Mouse (Mus musculus) gastrocnemius, adult 2 months (tissue): ENCODE results near the gene Gnrhr. TPM values are rescaled to one million over a fixed set of nuclear protein-coding genes. Genes with fewer than 3 reads are reported as not detected.

ENCODE experiments used
- DNase-seq: peaks from one replicate; pipeline ENCODE4 v3.0.0; 2022
- H3K27ac ChIP-seq: fragments of 200-600 bp; 2 replicates; pipeline ENCODE4 v1.8.1; 2022; ENCODE audit warnings: mild to moderate bottlenecking
- H3K4me3 ChIP-seq: fragments of 200-600 bp; 2 replicates; pipeline ENCODE4 v1.8.1; 2022; ENCODE audit warnings: mild to moderate bottlenecking, moderate library complexity
- CTCF ChIP-seq: fragments of 200-600 bp; IDR thresholded peaks from 2 replicates; pipeline ENCODE4 v1.8.1; 2022; ENCODE audit warnings: antibody characterized with exemption, mild to moderate bottlenecking, moderate library complexity
- intact Hi-C: fragments of 180-260 bp; cut with DNase I; formaldehyde crosslinking; loops from one replicate; pipeline ENCODE4 v1.15.1; 2025
- long read RNA-seq, 2 experiments: library from polyadenylated mRNA; stranded (forward); transcript quantifications; one replicate each; pipeline ENCODE4 v2.0.0; 2021
- total RNA-seq, 2 experiments: library from RNA; stranded (reverse); gene quantifications; 2 replicates each; pipeline ENCODE4 v1.2.3; 2021

The Gnrhr gene
- total RNA-seq = not detected
- long read RNA-seq, experiment 1 = 0 reads
- long read RNA-seq, experiment 2 = 0 reads

DNA sequence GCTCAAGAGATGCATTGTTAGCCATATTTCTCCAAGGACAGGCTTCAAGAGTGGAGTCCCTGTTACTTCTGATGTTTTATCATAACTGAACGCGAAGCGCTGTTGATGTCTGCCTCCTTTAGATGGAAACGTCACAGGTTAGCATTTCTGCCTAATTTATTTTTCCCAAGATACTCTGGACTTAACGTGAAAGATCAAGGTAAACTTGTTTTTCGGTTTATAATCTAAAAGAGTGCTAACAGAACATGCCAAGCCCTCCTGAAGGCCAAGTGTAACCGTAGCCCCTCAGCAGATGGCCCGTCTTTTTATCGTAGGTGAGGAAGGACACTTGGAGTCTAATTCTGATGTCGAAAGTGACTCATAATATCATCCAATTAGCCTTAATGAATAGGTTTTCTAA is at the start of gene Gnrhr:
Gene Gnrhr (minus strand): TSS at position 101 of the 400 bp plus-strand sequence.
- intact Hi-C loops = no loop called here
- TF ChIP-seq CTCF = no peak
- no peak for DNase-seq
- H3K27ac ChIP-seq = no peak within 1 kb of the TSS
- no peak within 1 kb of the TSS for H3K4me3 ChIP-seq

DNA sequence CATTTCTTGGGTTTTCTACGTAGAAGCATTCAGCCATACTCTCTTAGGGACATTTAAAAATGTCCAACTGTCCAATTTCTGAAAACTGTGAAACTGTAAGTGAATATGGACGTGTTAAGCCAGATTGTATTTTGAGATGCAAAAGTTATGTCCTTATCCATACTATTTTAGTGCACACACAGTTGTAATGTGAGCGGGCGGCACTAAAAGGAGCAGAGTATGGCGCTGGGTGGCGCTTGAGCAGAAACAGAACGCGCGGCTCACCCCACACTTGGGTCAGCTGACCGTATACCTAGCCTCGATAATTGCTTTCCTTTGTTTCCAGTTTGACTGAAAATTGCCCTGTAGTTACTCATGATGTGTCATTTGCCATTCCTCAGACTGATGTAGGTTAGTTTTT is 48.9 kb upstream of the Gnrhr start:
- H3K27ac ChIP-seq = no peak overlapping the region
- TF ChIP-seq CTCF = no peak
- H3K4me3 ChIP-seq = no peak overlapping the region
- no peak for DNase-seq
- intact Hi-C loops = no loop called here

DNA sequence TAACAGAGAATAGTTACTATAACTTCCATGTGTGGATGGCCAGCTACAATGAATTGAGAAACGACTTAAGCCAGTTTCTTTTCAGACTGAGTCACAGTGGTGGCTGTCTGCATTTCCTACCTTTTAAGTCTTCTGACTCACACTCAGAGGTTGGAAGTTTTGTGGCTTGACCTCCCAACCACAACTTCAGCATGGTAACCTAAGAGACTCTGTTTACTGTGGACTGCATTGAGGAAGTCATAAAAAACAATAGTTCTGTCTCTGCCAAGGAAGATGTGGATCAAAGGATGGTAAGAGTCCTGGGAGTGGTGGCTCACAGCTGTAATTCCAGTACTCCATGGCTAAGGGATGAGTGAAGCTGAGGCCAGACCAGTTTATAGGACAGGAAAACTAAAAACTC is 47.2 kb upstream of the Gnrhr start:
- intact Hi-C loops = no loop called here
- no peak for TF ChIP-seq CTCF
- Histone ChIP-seq H3K27ac (no peak overlapping the region), H3K4me3 (no peak overlapping the region)
- DNase-seq = no peak

DNA sequence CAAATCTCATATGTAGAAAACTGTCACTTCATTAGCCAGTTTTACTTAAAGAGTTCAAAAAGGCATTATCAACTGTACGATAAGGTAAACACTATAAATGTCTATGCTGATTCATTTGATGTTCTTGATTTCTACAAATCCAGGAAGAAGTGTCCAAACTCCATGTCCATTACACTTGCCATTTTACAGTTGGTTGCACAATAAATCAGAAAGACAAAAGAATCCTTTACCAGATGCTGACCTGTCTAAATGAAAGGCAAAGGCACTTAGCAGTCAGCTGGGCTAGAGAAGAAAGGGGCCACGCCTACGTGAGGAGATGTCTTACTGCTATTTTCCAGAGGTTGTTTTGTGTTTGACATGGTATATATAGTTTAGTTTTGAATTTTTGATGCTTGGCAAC is 46.6 kb upstream of the Gnrhr start:
- no peak for DNase-seq

DNA sequence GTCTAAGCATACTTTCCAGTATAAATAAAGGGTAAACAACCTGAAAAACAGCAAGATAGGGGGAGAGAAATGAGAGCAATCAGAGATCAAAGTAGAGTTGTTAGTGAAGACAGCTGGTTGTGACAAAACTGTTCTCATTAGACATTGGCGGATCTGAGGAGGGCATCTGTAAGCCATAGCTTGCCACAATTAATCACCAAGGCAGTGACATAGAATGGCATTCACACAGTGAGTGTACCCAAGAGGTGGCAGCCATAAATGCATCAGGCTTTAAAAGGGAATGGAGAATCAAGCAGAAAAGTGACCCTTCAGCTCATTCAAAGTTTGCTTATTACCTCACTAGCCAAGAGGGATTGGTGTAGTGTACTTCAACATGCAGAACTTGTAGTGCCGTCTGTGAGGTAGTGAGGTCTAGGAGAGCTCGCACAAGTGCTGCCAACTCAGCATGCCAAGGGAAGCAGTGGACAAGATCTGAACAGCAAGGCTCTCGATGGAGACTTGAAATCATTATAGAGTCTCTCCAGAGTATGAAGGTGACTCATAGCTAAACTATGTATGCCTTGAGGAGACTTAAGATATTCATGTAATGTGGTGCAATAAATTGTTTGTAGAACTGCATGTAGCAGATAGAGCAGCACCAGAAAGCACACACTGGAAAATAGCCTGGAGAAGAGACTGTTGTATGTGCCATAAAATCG is 29.6 kb upstream of the Gnrhr start:
- no peak for TF ChIP-seq CTCF
- no peak overlapping the region for H3K27ac ChIP-seq
- H3K4me3 ChIP-seq = no peak overlapping the region
- no peak for DNase-seq
- intact Hi-C loops = no loop called here

More for the DNA sequence above, 46.6 kb upstream of the Gnrhr start:
- TF ChIP-seq CTCF = no peak
- no peak overlapping the region for H3K27ac ChIP-seq
- H3K4me3 ChIP-seq = no peak overlapping the region
- intact Hi-C loops = no loop called here

GRCm38 (mm10) chr5:86191356-86191755 is 6.3 kb downstream of the Gnrhr start:
- Histone ChIP-seq H3K27ac (no peak overlapping the region), H3K4me3 (peak overlapping the region; percentile 51)
- peak; percentile 66 for TF ChIP-seq CTCF
- no peak for DNase-seq
- intact Hi-C loops = loop anchor here (2.0 kb wide), 1 partner anchor 219 kb away; no protein-coding TSS in a partner anchor

GRCm38 (mm10) chr5:86190770-86191169 is 6.9 kb downstream of the Gnrhr start:
- intact Hi-C loops = loop anchor here (2.0 kb wide), 1 partner anchor 220 kb away; no protein-coding TSS in a partner anchor
- H3K27ac ChIP-seq = no peak overlapping the region
- DNase-seq = peak; percentile 19
- H3K4me3 ChIP-seq = peak overlapping the region; percentile 51
- peak; percentile 70 for TF ChIP-seq CTCF

- Histone ChIP-seq H3K27ac (no peak overlapping the region), H3K4me3 (no peak overlapping the region)
- TF ChIP-seq CTCF = no peak
- intact Hi-C loops = loop anchor here (2.0 kb wide), 1 partner anchor 221 kb away; no protein-coding TSS in a partner anchor
- peak; percentile 15 for DNase-seq
These were observed 7.4 kb downstream of the Gnrhr start for GRCm38 (mm10) chr5:86190290-86190689.

- TF ChIP-seq CTCF = no peak
- intact Hi-C loops = no loop called here
- Histone ChIP-seq H3K4me3 (no peak overlapping the region), H3K27ac (no peak overlapping the region)
- DNase-seq = no peak
These were observed 10.3 kb downstream of the Gnrhr start for GRCm38 (mm10) chr5:86187441-86187840.

DNA sequence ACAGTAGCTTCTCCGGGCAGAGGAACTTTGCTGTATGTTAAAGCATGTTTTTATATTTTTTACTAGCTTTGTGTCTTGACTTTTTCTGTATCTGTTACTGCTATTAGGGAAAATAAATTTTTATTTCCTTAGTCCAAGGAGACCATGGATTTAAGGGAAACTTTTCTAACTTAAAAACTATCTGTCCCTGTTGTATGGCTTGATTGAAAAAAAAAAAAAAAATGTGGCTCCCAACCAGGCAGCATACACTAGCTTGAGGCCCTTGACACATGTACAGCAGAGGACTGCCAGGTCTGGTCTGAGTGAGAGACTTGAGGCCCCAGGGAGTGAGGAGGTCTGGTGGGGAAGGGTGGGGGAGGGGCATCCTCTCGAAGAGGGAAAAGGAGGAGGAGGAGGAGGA is 23.9 kb downstream of the Gnrhr start:
- Histone ChIP-seq H3K4me3 (no peak overlapping the region), H3K27ac (peak overlapping the region; percentile 92; the same call in 1 of the 2 replicates)
- intact Hi-C loops = loop anchor here (2.0 to 10.0 kb wide), 2 partner anchors 107 to 631 kb away; partner anchors contain the start of gene Ythdc1
- no peak for TF ChIP-seq CTCF
- no peak for DNase-seq

DNA sequence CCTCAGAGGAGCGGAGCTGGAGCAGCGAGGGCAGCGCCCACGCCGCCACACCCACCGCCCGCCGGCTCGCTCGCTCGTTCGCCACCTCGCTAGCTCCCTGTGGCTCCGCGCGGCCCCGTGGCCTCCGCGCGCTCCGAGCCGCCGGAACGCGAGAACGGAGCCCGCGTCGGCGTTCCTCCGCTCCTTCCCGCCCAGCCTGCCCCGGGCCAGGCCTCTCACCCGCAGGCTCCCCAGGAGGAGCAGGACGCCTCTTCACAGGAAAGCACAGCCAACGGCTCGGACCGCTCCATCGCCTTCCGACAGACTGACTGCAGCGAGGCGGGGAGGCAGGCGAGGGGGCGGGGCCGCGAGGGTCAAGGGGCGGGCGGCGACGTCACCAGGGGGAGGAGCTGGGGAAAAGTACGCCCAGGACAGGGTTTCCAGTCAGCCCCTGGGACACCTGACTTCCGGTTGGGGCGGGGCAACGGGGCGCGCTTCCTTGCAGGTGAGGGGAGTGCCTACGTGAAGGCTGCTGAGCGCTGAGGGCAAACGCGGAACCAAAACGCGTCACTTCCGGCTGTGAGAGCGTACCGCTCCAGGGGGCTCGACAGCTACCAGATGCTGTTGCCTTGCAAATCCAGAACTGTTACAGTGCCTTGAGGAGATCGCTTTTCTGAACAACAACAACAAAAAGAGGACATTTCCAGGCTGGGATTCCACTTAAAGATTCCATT is 25.1 kb downstream of the Gnrhr start, which contains the start of gene Uba6:
Gene Uba6 (minus strand): TSS at position 355 of the 713 bp plus-strand sequence.
- peak within 1 kb of the TSS; percentile 92 for H3K27ac ChIP-seq
- peak; percentile 100 for DNase-seq
- no peak for TF ChIP-seq CTCF
- intact Hi-C loops = loop anchor here (2.0 to 10.0 kb wide), 2 partner anchors 106 to 632 kb away; partner anchors contain the start of gene Ythdc1
- H3K4me3 ChIP-seq = peak within 1 kb of the TSS; percentile 87

DNA sequence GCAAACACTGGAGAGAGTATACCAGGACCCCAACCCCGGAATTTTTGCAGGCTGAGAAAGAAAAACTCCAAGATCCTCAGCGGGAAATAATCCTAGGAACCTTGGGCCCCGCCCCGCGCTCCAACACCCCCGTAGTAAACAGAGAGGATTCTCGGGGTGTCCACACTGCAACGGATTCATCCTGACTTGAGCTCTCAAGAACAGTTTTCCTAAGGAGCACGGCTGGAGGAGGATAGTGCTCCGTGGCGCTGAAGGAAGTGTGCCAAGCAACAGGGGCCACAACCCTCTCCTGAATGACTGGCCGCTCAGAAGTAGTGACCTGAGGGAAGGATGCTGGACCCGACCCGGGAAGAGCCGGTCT is 25.6 kb downstream of the Gnrhr start:
- H3K27ac ChIP-seq = peak overlapping the region; percentile 92
- no peak for TF ChIP-seq CTCF
- intact Hi-C loops = loop anchor here (2.0 to 10.0 kb wide), 2 partner anchors 105 to 633 kb away; partner anchors contain the start of gene Ythdc1
- no peak for DNase-seq
- peak overlapping the region; percentile 87 for H3K4me3 ChIP-seq

Other genes with a start within 250 kb of the Gnrhr start
- 1 to 10 TPM; 3.0 to 5.4 TPM for gene Cenpc1, start 132.3 kb downstream of the Gnrhr start, total RNA-seq
- gene Stap1, start 126.2 kb downstream of the Gnrhr start, total RNA-seq = under 1 TPM in 1 of 2 experiments, not detected in 1; 0.18 TPM
- gene Uba6, start 25.1 kb downstream of the Gnrhr start, total RNA-seq = 1 to 10 TPM; 4.9 to 6.6 TPM
- gene Tmprss11c, start 91.4 kb upstream of the Gnrhr start, total RNA-seq = not detected
- gene Tmprss11d, start 175.5 kb upstream of the Gnrhr start, total RNA-seq = not detected